Mouse (Mus musculus) midbrain, embryonic 16.5 days (tissue): ENCODE data around the gene Foxo3. TPM values are rescaled to one million over a fixed set of nuclear protein-coding genes. Genes with fewer than 3 reads are reported as not detected.

Source experiments
- ATAC-seq: fragments of 200-750 bp; cut with Nextera tagmentation; 2 replicates; pipeline ENCODE4 v1.8.0; 2017; ENCODE audit warnings: moderate TSS enrichment
- H3K27ac ChIP-seq: fragments of 300-500 bp; sonication (generic); 2 replicates; pipeline ENCODE4 v1.5.1; 2014; ENCODE audit warnings: mild to moderate bottlenecking, low read length, mixed read lengths
- H3K27me3 ChIP-seq: fragments of 300-500 bp; sonication (generic); 2 replicates; pipeline ENCODE4 v1.6.1; 2014; ENCODE audit warnings: low read depth, low read length, mixed read lengths; ENCODE audit not compliant: control insufficient read depth, insufficient read depth
- H3K36me3 ChIP-seq: fragments of 300-500 bp; sonication (generic); 2 replicates; pipeline ENCODE4 v1.6.1; 2014; ENCODE audit warnings: mild to moderate bottlenecking, low read length, moderate library complexity, mixed read lengths; ENCODE audit not compliant: control insufficient read depth, insufficient read depth
- H3K4me1 ChIP-seq: fragments of 300-500 bp; sonication (generic); 2 replicates; pipeline ENCODE4 v1.6.1; 2014; ENCODE audit warnings: mild to moderate bottlenecking, low read length, mixed read lengths; ENCODE audit not compliant: control insufficient read depth, insufficient read depth
- H3K4me2 ChIP-seq: fragments of 300-500 bp; sonication (generic); 2 replicates; pipeline ENCODE4 v1.6.1; 2014; ENCODE audit warnings: mild to moderate bottlenecking, low read length, mixed read lengths
- H3K4me3 ChIP-seq: fragments of 300-500 bp; sonication (generic); 2 replicates; pipeline ENCODE4 v1.5.1; 2014; ENCODE audit warnings: low read depth, mild to moderate bottlenecking, low read length, moderate library complexity, mixed read lengths
- H3K9ac ChIP-seq: fragments of 300-500 bp; sonication (generic); 2 replicates; pipeline ENCODE4 v1.6.1; 2014; ENCODE audit warnings: low read depth, low read length, mixed read lengths
- H3K9me3 ChIP-seq: fragments of 300-500 bp; sonication (generic); replicated peaks from 2 replicates; pipeline ENCODE4 v1.6.1; 2014; ENCODE audit warnings: mild to moderate bottlenecking, low read length, mixed read lengths; ENCODE audit not compliant: control insufficient read depth, poor library complexity, severe bottlenecking
- WGBS: fragments of 180-500 bp; shearing (Covaris S2); extraction: QIAGEN DNeasy Blood & Tissue Kit; methylation state at CpG from one replicate; pipeline ENCODE4 v1.1.7; 2014; 5-methylcytosine and 5-hydroxymethylcytosine counted together
- polyA plus RNA-seq: library from polyadenylated mRNA; unstranded; fragments of >200 nt; fragmentation: Nextera tagmentation; extraction: Ambion mirVana; gene quantifications from 2 replicates; pipeline ENCODE4 v1.2.1, GENCODE M21; 2015

The Foxo3 gene
- polyA plus RNA-seq, 1 experiment from 2014 or later: 3.8 TPM

DNA sequence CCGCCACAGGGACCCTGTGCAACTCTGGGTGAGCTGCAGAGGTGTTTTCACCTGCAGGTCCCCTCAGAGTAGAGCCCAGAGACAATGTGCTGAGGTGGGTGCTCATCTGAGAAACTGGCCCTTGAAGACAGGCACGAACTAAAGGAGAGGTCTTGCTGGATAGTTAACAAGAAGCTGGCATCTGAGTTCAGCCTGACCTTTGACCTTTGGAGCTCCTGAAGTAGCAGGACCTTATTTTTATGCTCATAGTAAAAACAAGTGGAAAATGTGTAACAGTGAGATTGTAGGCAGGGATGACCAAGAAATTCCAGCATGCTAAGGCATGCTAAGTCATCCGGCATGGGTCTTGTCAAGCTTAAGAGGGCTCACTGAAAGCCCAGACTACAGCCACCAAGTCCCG, 82.6 kb downstream of the Foxo3 start:
- no peak for ATAC-seq
- 82% methylated on average over 4 of the region's 4 CpGs for WGBS

DNA sequence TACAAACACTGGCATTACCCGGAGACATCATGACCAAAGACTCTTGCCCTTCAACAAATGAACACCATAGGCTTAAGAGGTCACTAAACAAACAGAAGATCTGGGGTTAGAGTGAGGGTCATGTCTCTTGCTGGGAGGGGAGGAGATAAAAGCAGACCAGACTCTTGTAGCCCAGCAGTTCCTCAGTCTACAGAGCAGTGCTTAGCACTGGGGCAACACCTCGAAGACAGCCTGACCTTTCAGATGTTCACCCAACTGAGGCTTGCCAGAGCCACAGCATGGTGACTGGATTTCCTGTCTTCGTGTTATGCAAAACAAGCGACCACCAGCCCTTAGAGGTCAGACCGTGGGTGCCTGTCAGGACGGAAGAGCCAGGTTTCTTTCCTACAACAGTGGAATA, 83.6 kb downstream of the Foxo3 start:
- Histone ChIP-seq H3K4me3 (no peak overlapping the region), H3K27me3 (no peaks in the 10 kb centered on the region), H3K9me3 (no peaks in the 10 kb centered on the region), H3K36me3 (peaks cover 13% of the 10 kb centered on the region), H3K4me1 (peaks cover 4% of the 10 kb centered on the region; the same call in 1 of the 2 replicates), H3K4me2 (no peak overlapping the region), H3K27ac (no peak overlapping the region), H3K9ac (no peak overlapping the region)
- 11% methylated on average over 6 of the region's 6 CpGs for WGBS
- no peak for ATAC-seq

More for the DNA sequence above, 82.6 kb downstream of the Foxo3 start:
- no peaks in the 10 kb centered on the region for H3K9me3 ChIP-seq
- no peaks in the 10 kb centered on the region for H3K27me3 ChIP-seq
- no peak overlapping the region for H3K4me2 ChIP-seq
- no peak overlapping the region for H3K9ac ChIP-seq
- H3K27ac ChIP-seq: no peak overlapping the region
- no peaks in the 10 kb centered on the region for H3K4me1 ChIP-seq
- peaks cover 13% of the 10 kb centered on the region for H3K36me3 ChIP-seq
- H3K4me3 ChIP-seq: no peak overlapping the region

DNA sequence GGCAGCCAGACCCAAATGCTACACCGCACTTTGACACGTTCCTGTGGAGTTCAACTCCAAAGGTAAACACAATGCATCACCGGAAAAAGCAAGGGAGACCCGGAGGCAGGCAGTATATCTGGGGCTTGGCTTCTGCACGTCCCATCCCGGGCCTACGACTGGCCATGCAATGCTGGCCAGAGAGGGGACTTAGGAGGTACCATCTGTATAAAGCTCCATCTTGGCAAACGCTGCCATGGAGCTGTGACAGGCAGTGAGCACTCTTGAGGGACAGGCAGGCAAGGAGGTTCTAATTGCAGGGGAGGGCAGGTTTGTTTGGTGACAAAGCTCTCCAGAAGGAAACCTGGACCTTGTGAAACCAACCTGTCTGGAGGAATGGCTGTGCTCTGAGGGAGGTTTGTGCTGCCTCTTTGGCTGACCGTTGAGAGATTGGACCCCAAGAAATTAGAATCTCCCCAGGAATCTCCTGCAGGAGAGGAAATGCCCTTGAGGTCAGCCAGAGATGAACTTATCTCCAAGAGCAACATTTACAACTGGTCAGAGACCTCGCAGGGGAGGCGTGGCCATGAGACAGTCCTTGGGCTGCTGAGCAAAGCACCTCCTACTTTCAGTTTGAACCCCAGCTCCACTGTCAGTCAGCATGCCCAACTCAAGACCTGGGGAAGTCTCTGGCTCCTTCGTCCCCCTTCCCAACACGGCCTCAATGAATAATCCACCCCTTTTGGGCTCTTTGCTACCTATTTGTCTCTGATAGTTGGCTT, 86.7 kb downstream of the Foxo3 start:
- Histone ChIP-seq H3K4me1 (peaks cover 4% of the 10 kb centered on the region; the same call in 1 of the 2 replicates), H3K9me3 (no peaks in the 10 kb centered on the region), H3K4me3 (no peak overlapping the region), H3K36me3 (no peaks in the 10 kb centered on the region), H3K4me2 (no peak overlapping the region), H3K9ac (no peak overlapping the region), H3K27ac (no peak overlapping the region), H3K27me3 (no peaks in the 10 kb centered on the region)
- ATAC-seq: no peak
- WGBS: 88% methylated on average over 13 of the region's 13 CpGs

DNA sequence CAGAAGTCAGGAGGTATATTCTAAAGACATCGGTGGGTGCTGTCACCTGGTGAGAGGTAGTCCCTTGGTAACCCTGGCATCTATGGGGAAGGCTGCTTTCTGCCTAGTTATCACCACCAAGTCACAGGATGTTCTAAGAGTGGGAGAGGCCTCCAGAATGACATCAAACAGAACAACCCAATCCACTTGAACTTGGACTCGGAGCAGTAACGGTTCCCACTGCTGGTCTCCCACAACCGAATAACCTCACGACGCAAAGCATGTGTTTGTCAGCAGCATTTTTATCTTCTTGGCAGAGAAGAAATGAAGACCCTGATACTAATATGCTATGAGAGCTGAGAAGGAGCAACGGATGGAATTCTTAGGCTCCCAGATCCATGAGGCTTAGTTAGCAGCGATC, 87.5 kb downstream of the Foxo3 start:
- Histone ChIP-seq H3K27me3 (no peaks in the 10 kb centered on the region), H3K4me3 (no peak overlapping the region), H3K36me3 (no peaks in the 10 kb centered on the region), H3K4me2 (no peak overlapping the region), H3K9ac (no peak overlapping the region), H3K4me1 (peaks cover 4% of the 10 kb centered on the region; the same call in 1 of the 2 replicates), H3K9me3 (no peaks in the 10 kb centered on the region), H3K27ac (no peak overlapping the region)
- no peak for ATAC-seq
- WGBS: 89% methylated on average over 8 of the region's 8 CpGs

DNA sequence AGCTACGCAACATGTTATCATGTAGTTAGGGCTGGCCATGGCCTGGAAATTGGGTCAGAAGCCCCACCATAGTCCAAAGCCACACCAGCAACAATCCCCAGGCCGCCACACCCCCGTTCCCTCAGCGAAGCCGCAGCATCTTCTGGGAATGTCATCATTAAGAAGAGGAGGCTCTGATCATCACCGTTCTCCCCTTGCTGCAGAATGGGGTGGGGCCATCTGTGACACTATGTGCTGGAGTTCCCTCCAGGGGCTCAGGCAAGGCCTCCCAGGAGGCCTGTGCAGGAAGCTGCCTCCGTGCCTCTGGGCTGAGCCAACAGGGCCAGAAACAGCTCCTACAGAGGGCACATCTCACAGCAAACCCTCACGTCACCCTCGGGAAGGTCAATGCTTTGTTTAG, 88.5 kb downstream of the Foxo3 start:
- Histone ChIP-seq H3K27ac (no peak overlapping the region), H3K27me3 (no peaks in the 10 kb centered on the region), H3K9ac (no peak overlapping the region), H3K9me3 (no peaks in the 10 kb centered on the region), H3K4me3 (no peak overlapping the region), H3K36me3 (no peaks in the 10 kb centered on the region), H3K4me2 (no peak overlapping the region), H3K4me1 (peaks cover 4% of the 10 kb centered on the region; the same call in 1 of the 2 replicates)
- ATAC-seq: no peak
- 68% methylated on average over 9 of the region's 9 CpGs for WGBS

DNA sequence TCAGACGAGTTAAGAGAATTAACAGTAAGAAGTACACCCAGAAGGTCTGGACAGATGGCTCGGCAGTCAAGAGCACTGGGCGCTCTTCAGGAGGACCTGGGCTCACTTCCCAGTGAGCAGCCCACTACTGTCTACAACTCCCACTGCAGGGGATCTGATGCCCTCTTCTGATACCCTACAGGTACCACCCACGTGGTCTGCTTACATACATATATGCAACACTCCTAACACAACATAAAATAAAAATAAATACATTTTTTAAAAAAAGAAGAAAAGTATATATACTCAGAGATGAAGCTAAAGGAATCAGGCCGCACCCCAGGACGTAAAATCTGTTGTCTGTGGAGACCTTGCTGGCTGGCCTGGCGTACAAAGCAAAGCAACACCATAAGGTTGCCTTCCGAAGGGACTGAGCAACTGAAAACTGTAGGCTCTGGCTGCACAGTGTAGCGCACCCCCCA, 89.6 kb downstream of the Foxo3 start:
- WGBS: 86% methylated on average over 9 of the region's 9 CpGs
- no peaks in the 10 kb centered on the region for H3K36me3 ChIP-seq
- H3K27ac ChIP-seq: no peak overlapping the region

DNA sequence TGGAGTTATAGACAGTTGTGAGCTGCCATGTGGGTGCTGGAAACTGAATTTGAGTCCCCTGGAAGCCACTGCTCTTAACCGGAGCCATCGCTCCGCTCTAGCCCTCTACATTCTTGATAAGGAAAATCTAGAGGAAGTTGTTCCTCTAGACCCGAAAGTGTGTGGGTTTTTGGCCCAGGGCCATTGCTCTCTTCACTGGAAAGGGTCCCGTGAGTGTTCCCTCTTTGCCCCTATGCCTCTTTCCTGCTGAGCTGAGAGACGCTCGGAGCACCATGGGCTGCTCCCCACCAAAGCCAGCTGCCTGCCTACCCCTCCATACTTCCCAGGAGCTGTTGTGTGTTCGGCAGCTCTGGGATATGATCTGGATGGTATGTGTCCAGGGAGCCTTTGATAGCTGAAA, 96.2 kb downstream of the Foxo3 start:
- Histone ChIP-seq H3K4me1 (no peaks in the 10 kb centered on the region), H3K36me3 (no peaks in the 10 kb centered on the region), H3K9ac (no peak overlapping the region), H3K27me3 (no peaks in the 10 kb centered on the region), H3K4me2 (no peak overlapping the region), H3K9me3 (no peaks in the 10 kb centered on the region), H3K4me3 (no peak overlapping the region), H3K27ac (no peak overlapping the region)
- ATAC-seq: no peak
- WGBS: 92% methylated on average over 8 of the region's 8 CpGs

More for the DNA sequence above, 89.6 kb downstream of the Foxo3 start:
- no peak overlapping the region for H3K9ac ChIP-seq
- no peak overlapping the region for H3K4me3 ChIP-seq
- peaks cover 4% of the 10 kb centered on the region; the same call in 1 of the 2 replicates for H3K4me1 ChIP-seq
- H3K9me3 ChIP-seq: no peaks in the 10 kb centered on the region
- H3K27me3 ChIP-seq: no peaks in the 10 kb centered on the region
- no peak overlapping the region for H3K4me2 ChIP-seq
- ATAC-seq: no peak

DNA sequence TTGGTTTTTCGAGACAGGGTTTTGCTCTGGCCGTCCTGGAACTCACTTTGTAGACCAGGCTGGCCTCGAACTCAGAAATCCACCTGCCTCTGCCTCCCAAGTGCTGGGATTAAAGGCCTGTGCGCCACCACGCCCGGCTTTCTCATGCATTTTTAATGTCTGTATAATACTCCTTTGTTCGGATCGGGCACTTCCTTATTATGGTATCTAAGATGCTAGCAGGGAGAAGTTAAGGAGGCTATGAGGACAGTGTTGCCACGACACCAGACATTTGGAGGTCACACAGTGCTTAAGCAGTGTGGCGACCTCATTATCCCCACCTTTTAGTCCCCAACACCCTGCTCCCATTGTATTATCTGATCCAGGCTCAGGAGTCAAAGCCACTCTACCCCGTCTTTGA, 97.8 kb downstream of the Foxo3 start:
- no peak overlapping the region for H3K4me2 ChIP-seq
- H3K36me3 ChIP-seq: no peaks in the 10 kb centered on the region
- H3K4me1 ChIP-seq: no peaks in the 10 kb centered on the region
- no peaks in the 10 kb centered on the region for H3K9me3 ChIP-seq
- no peaks in the 10 kb centered on the region for H3K27me3 ChIP-seq
- H3K9ac ChIP-seq: no peak overlapping the region
- H3K4me3 ChIP-seq: no peak overlapping the region
- WGBS: 87% methylated on average over 11 of the region's 11 CpGs
- ATAC-seq: no peak
- no peak overlapping the region for H3K27ac ChIP-seq

DNA sequence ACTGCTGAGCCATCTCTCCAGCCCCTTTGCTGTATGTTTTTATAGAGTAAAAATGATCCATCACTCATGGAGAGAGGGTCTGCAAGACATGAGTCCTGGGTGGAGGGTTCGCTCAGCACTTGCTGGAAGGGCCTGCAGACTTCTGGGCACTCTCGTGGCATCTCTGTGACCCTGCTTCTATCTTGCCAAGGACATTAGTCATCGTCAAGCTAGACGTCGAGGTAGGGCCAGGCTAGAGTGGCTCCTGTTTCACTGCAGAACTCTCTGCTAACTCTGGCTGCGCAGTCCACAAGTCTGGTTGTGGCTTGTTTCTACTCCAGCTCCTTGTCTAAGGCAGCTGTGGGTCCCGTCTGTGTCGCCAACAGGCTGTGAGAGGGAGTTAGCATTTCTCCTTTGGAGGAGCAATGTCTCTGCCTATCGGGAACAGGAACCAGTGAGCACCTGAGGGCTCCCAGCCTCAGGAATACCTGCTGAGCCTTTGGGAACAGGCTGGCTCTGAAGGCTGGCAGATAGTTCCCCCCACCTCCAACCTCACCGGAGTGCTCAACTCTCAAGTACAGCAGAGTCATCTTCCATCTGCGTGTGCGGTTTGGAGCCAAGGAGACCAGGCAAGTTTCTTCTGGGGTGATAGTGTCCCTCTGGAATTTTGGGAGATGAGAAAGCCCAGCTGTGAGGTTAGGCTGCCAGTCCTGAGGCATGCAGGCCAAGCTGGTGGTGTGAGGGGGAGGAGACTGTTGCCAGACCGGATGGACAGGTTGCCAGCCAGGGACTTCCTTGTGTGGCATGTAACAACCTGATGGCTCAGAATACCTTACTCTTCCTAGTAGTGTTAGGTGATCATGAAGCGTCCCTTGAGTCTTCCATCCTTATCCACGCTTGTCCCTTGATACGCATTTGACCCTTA, 98.5 kb downstream of the Foxo3 start:
- Histone ChIP-seq H3K4me2 (no peak overlapping the region), H3K4me3 (no peak overlapping the region), H3K9ac (no peak overlapping the region), H3K36me3 (no peaks in the 10 kb centered on the region), H3K4me1 (no peaks in the 10 kb centered on the region), H3K9me3 (no peaks in the 10 kb centered on the region), H3K27me3 (no peaks in the 10 kb centered on the region), H3K27ac (no peak overlapping the region)
- WGBS: 93% methylated on average over 16 of the region's 16 CpGs
- ATAC-seq: no peak
